Mouse (Mus musculus) retina, postnatal 1 day (tissue): ENCODE measurements around the gene Tns1.
A peak's percentile ranks its signal among the peaks of the same experiment; 100 is the strongest.

Experiments used
- DNase-seq: peaks from one replicate; pipeline ENCODE4 v3.0.0-alpha.2; 2012

Gene Tns1

GRCm38 (mm10) chr1:73928385-73928784, 195.9 kb downstream of the Tns1 start:
- DNase-seq = no peak

- DNase-seq = no peak
Measured at GRCm38 (mm10) chr1:73927819-73928218, 196.4 kb downstream of the Tns1 start.

GRCm38 (mm10) chr1:73926279-73926678, 198.0 kb downstream of the Tns1 start:
- no peak for DNase-seq

- no peak for DNase-seq
Measured at GRCm38 (mm10) chr1:73924871-73925610, 199.2 kb downstream of the Tns1 start.

- DNase-seq = no peak
Measured at GRCm38 (mm10) chr1:73924210-73924609, 200.0 kb downstream of the Tns1 start.

- no peak for DNase-seq
Measured at GRCm38 (mm10) chr1:73923185-73923584, 201.1 kb downstream of the Tns1 start.

- no peak for DNase-seq
Measured at GRCm38 (mm10) chr1:73920701-73921100, 203.5 kb downstream of the Tns1 start.

- no peak for DNase-seq
Measured at GRCm38 (mm10) chr1:73919909-73920308, 204.3 kb downstream of the Tns1 start.

GRCm38 (mm10) chr1:73918001-73918400, 206.2 kb downstream of the Tns1 start:
- no peak for DNase-seq

- no peak for DNase-seq
Measured at GRCm38 (mm10) chr1:73916298-73916697, 208.0 kb downstream of the Tns1 start.

- DNase-seq = peak; percentile 63
Measured at GRCm38 (mm10) chr1:73915218-73916070, 208.8 kb downstream of the Tns1 start.

- peak; percentile 72 for DNase-seq
Measured at GRCm38 (mm10) chr1:73914076-73914475, 210.2 kb downstream of the Tns1 start.

- DNase-seq = no peak
Measured at GRCm38 (mm10) chr1:73913071-73914005, 210.9 kb downstream of the Tns1 start.

- no peak for DNase-seq
Measured at GRCm38 (mm10) chr1:73912466-73912865, 211.8 kb downstream of the Tns1 start.

GRCm38 (mm10) chr1:73911981-73912380, 212.3 kb downstream of the Tns1 start:
- DNase-seq = no peak

- no peak for DNase-seq
Measured at GRCm38 (mm10) chr1:73910701-73911100, 213.5 kb downstream of the Tns1 start.

GRCm38 (mm10) chr1:73910111-73910510, 214.1 kb downstream of the Tns1 start:
- no peak for DNase-seq

GRCm38 (mm10) chr1:73909191-73909983, 214.9 kb downstream of the Tns1 start:
- DNase-seq = no peak

- DNase-seq = no peak
Measured at GRCm38 (mm10) chr1:73908081-73908960, 215.9 kb downstream of the Tns1 start.

GRCm38 (mm10) chr1:73907166-73907565, 217.1 kb downstream of the Tns1 start:
- DNase-seq = no peak

GRCm38 (mm10) chr1:73906376-73906775, 217.9 kb downstream of the Tns1 start:
- DNase-seq = peak; percentile 66
